Mouse (Mus musculus) kidney, postnatal 4 days (tissue): Measurements from ENCODE around the gene Gabarap.
"Not testable (repeated sequence)": the region's sequence is repeated elsewhere in the genome, so short reads cannot be mapped to it uniquely, and the experiment has no call there.

Experiments
- DNase-seq, 2 experiments: peaks; one replicate each; pipeline ENCODE4 v3.0.0; 2021; ENCODE audit warnings: mixed read lengths in 2 of 2

Gabarap gene

GRCm38 (mm10) chr11:69990850-69991691 is at the start of gene Gabarap:
Gene Gabarap, plus strand, starts transcription at chr11:69991143.
- DNase-seq: peak; percentile 97 to 98

GRCm38 (mm10) chr11:69945216-69945615 is 45.7 kb upstream of the Gabarap start:
- DNase-seq: no peak

- no peak for DNase-seq
Observed at GRCm38 (mm10) chr11:69945997-69946891, 44.7 kb upstream of the Gabarap start.

GRCm38 (mm10) chr11:69947337-69948065 is 43.4 kb upstream of the Gabarap start:
- peak; percentile 78 to 82 for DNase-seq

- DNase-seq: peak; percentile 98
Observed at GRCm38 (mm10) chr11:69948066-69948762, 42.7 kb upstream of the Gabarap start, which contains the start of gene Slc2a4. Gene Slc2a4, minus strand, starts transcription at chr11:69948188.

- peak; percentile 95 for DNase-seq
Observed at GRCm38 (mm10) chr11:69948763-69949150, 42.2 kb upstream of the Gabarap start.

GRCm38 (mm10) chr11:69950807-69951459 is 40.0 kb upstream of the Gabarap start:
- DNase-seq: peak in 1 of 2 experiments; percentile 54

- no peak for DNase-seq
Observed at GRCm38 (mm10) chr11:69952274-69952673, 38.7 kb upstream of the Gabarap start.

GRCm38 (mm10) chr11:69953267-69953915 is 37.6 kb upstream of the Gabarap start:
- no peak for DNase-seq

- not testable (repeated sequence) for DNase-seq
Observed at GRCm38 (mm10) chr11:69955618-69956017, 35.3 kb upstream of the Gabarap start.

GRCm38 (mm10) chr11:69956218-69956617 is 34.7 kb upstream of the Gabarap start:
- DNase-seq: no peak

GRCm38 (mm10) chr11:69960616-69961015 is 30.3 kb upstream of the Gabarap start:
- peak; percentile 53 to 55 for DNase-seq

GRCm38 (mm10) chr11:69961841-69962240 is 29.1 kb upstream of the Gabarap start:
- no peak for DNase-seq

- DNase-seq: no peak
Observed at GRCm38 (mm10) chr11:69964650-69965270, 26.2 kb upstream of the Gabarap start, which contains the start of gene Cldn7. Gene Cldn7, plus strand, starts transcription at chr11:69964779.

GRCm38 (mm10) chr11:69965271-69966005 is 25.5 kb upstream of the Gabarap start:
- peak; percentile 70 to 81 for DNase-seq

- peak; percentile 79 to 89 for DNase-seq
Observed at GRCm38 (mm10) chr11:69966006-69966859, 24.7 kb upstream of the Gabarap start.

- no peak for DNase-seq
Observed at GRCm38 (mm10) chr11:69966860-69967517, 24.0 kb upstream of the Gabarap start.

- DNase-seq: no peak
Observed at GRCm38 (mm10) chr11:69968793-69969192, 22.1 kb upstream of the Gabarap start.
